Mouse (Mus musculus) forebrain, embryonic 11.5 days (tissue): ENCODE data around the gene Tac2. TPM values are rescaled to one million over a fixed set of nuclear protein-coding genes. Genes with fewer than 3 reads are reported as not detected.
A peak's percentile ranks its signal among the peaks of the same experiment; 100 is the strongest.

Source experiments
- ATAC-seq: fragments of 200-750 bp; cut with Nextera tagmentation; replicated peaks from 2 replicates; pipeline ENCODE4 v1.8.0; 2017; ENCODE audit warnings: moderate TSS enrichment; ENCODE audit not compliant: low FRiP score
- DNase-seq: peaks from one replicate; pipeline ENCODE4 v3.0.0-alpha.2; 2017; ENCODE audit warnings: low spot score
- H3K27ac ChIP-seq: fragments of 300-500 bp; sonication (generic); 2 replicates; pipeline ENCODE4 v1.5.1; 2014; ENCODE audit warnings: low read depth, low read length
- H3K27me3 ChIP-seq: fragments of 300-500 bp; sonication (generic); 2 replicates; pipeline ENCODE4 v1.6.1; 2014; ENCODE audit warnings: mild to moderate bottlenecking, low read length, mixed read lengths; ENCODE audit not compliant: control insufficient read depth, insufficient read depth
- H3K36me3 ChIP-seq: fragments of 300-500 bp; sonication (generic); 2 replicates; pipeline ENCODE4 v1.6.1; 2014; ENCODE audit warnings: mild to moderate bottlenecking, low read length, moderate library complexity, mixed read lengths; ENCODE audit not compliant: control insufficient read depth, insufficient read depth
- H3K4me1 ChIP-seq: fragments of 300-500 bp; sonication (generic); replicated peaks from 2 replicates; pipeline ENCODE4 v1.6.1; 2014; ENCODE audit warnings: low read length, mixed read lengths; ENCODE audit not compliant: control insufficient read depth, insufficient read depth
- H3K4me2 ChIP-seq: fragments of 300-500 bp; sonication (generic); 2 replicates; pipeline ENCODE4 v1.6.1; 2014; ENCODE audit warnings: low read depth, mild to moderate bottlenecking, low read length, moderate library complexity, mixed read lengths; ENCODE audit not compliant: severe bottlenecking
- H3K4me3 ChIP-seq: fragments of 300-500 bp; sonication (generic); 2 replicates; pipeline ENCODE4 v1.5.1; 2014; ENCODE audit warnings: low read depth, low read length
- H3K9ac ChIP-seq: fragments of 300-500 bp; sonication (generic); 2 replicates; pipeline ENCODE4 v1.6.1; 2014; ENCODE audit warnings: low read length
- H3K9me3 ChIP-seq: fragments of 300-500 bp; sonication (generic); 2 replicates; pipeline ENCODE4 v1.6.1; 2016; ENCODE audit warnings: low read length, mixed read lengths; ENCODE audit not compliant: control insufficient read depth
- WGBS: fragments of 180-500 bp; shearing (Covaris S2); extraction: QIAGEN DNeasy Blood & Tissue Kit; methylation state at CpG from one replicate; pipeline ENCODE4 v1.1.7; 2014; 5-methylcytosine and 5-hydroxymethylcytosine counted together
- polyA plus RNA-seq: library from polyadenylated mRNA; unstranded; fragments of >200 nt; fragmentation: Nextera tagmentation; extraction: Ambion mirVana; gene quantifications from 2 replicates; pipeline ENCODE4 v1.2.1, GENCODE M21; 2014

The Tac2 gene
- polyA plus RNA-seq, 1 experiment from 2014 or later, result not detected

DNA sequence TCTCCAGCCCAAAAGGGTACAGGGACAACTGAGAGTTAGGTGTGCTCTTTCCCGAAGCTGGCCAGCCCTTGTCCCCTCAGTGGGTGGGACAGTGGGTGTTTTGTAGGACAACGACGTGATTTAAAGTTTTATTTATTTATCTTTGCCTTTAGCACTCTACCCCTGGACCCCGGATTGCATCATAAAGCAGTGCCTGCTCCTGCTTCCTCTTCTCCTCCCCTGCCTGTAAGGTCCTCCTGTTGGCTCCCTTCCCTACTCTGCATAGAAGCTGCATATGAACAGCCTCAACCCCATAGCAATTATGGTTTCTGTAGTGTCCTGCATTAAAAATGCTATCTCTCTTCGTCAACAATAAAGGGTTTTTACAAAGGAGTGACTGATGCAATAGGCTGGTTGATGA is 7.1 kb downstream of the Tac2 start:
- Histone ChIP-seq H3K9me3 (no peaks in the 10 kb centered on the region), H3K4me2 (no peak overlapping the region), H3K27me3 (peaks cover 17% of the 10 kb centered on the region), H3K27ac (no peak overlapping the region), H3K9ac (no peak overlapping the region), H3K36me3 (no peaks in the 10 kb centered on the region), H3K4me1 (peaks cover 3% of the 10 kb centered on the region; the same call in 1 of the 2 replicates), H3K4me3 (no peak overlapping the region)
- DNase-seq (no peak), ATAC-seq (no peak)
- 45% methylated on average over 5 of the region's 5 CpGs for WGBS

DNA sequence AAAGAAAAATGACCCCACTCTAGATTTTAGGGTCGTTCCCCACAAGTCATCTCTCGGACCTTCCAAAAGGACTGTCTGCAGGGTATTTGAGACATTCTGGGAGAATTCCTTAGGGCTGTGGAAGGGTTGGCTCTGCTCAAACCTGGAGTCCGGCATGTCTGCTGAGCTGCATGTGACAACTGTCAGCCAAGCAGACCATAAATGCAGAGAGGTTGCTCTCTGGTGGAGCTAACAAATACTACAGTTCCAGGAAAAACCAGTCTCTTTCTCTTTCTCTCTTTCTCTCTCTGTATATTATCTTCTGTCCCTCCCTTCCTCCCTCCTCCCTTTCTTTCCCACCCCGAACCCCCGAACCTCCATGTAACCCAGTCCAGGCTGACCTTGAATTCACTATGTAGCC is 10.2 kb downstream of the Tac2 start:
- H3K27me3 ChIP-seq, result peaks cover 4% of the 10 kb centered on the region; the same call in 1 of the 2 replicates
- no peak overlapping the region for H3K4me3 ChIP-seq
- H3K9ac ChIP-seq, result no peak overlapping the region
- H3K9me3 ChIP-seq, result no peaks in the 10 kb centered on the region
- peaks cover 3% of the 10 kb centered on the region; the same call in 1 of the 2 replicates for H3K4me1 ChIP-seq
- H3K36me3 ChIP-seq, result no peaks in the 10 kb centered on the region
- no peak overlapping the region for H3K4me2 ChIP-seq
- WGBS, result 57% methylated on average over 5 of the region's 5 CpGs
- DNase-seq, result no peak
- ATAC-seq, result no peak
- H3K27ac ChIP-seq, result no peak overlapping the region

DNA sequence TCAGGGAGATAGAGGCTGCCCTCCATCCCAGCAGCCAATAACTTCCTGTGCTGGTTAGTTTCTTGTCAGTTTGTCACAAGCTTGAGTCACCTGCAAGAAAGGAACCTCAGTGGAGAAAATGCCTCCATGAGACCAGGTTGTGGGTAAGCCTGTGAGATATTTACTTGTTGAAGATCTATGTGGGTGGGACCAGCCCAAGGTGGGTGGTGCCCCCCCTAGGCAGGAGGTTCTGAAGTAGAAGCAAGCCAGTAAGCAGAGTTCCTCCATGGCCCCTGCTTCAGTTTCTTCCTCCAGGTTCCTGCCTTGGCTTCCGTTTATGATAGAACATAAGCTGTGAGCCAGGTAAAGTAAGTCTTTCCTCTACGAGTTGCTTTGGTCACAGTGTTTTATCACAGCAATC is 12.0 kb downstream of the Tac2 start:
- Histone ChIP-seq H3K4me1 (no peaks in the 10 kb centered on the region; the same call in 1 of the 2 replicates), H3K36me3 (no peaks in the 10 kb centered on the region), H3K27ac (no peak overlapping the region), H3K27me3 (peaks cover 2% of the 10 kb centered on the region; the same call in 1 of the 2 replicates), H3K9ac (no peak overlapping the region), H3K9me3 (no peaks in the 10 kb centered on the region), H3K4me3 (no peak overlapping the region), H3K4me2 (no peak overlapping the region)
- DNase-seq, result no peak
- no peak for ATAC-seq
- WGBS, result 76% methylated on average over 2 of the region's 2 CpGs

DNA sequence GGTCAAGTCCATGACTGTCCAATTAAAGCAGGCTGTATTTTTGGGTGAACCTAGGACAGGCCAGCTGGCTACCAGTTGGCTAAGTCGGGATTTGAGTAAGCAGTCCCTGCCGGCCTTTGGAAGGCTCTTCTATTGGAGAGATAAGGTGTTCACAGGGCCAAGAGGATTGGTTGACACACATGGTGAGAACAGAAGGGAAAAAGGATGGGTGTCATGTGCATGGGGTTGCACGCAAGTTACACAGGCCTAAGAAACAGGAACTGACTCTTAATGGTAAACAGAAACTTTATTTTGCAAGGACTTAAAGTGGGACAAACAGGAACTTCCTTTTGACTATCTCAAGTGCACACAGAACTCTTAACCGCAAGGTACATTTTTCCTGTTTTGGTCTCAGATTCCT is 12.6 kb downstream of the Tac2 start:
- no peak overlapping the region for H3K4me3 ChIP-seq
- no peak overlapping the region for H3K9ac ChIP-seq
- no peaks in the 10 kb centered on the region for H3K9me3 ChIP-seq
- H3K4me2 ChIP-seq, result no peak overlapping the region
- peaks cover 2% of the 10 kb centered on the region; the same call in 1 of the 2 replicates for H3K27me3 ChIP-seq
- no peak for ATAC-seq
- peaks cover 2% of the 10 kb centered on the region; the same call in 1 of the 2 replicates for H3K36me3 ChIP-seq
- WGBS, result 82% methylated on average over 4 of the region's 4 CpGs
- H3K27ac ChIP-seq, result no peak overlapping the region
- DNase-seq, result no peak
- H3K4me1 ChIP-seq, result no peaks in the 10 kb centered on the region

DNA sequence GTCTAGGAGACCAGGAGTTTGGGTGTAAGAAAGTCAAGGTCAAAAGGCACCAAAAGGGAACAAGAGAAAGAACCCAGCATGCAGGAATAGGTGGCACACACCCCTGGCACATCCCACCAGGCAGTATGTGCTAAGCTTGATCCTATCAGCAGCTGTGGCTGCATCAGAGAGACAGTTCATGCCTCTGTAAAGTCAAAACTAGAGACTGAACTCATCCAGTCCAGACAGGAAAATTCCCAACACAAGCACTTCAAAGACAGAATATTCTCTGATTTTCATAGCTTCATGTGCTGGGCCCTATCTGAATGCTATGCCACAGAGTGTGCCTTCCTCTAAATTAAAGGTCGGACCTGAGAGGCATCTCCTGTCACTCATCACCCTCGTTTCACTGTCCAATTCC is 13.3 kb downstream of the Tac2 start:
- no peak overlapping the region for H3K9ac ChIP-seq
- no peak overlapping the region for H3K27ac ChIP-seq
- 22% methylated on average over 2 of the region's 2 CpGs for WGBS
- no peaks in the 10 kb centered on the region; the same call in 1 of the 2 replicates for H3K27me3 ChIP-seq
- H3K9me3 ChIP-seq, result no peaks in the 10 kb centered on the region
- peaks cover 9% of the 10 kb centered on the region for H3K36me3 ChIP-seq
- ATAC-seq (no peak), DNase-seq (no peak)
- H3K4me1 ChIP-seq, result no peaks in the 10 kb centered on the region
- H3K4me3 ChIP-seq, result no peak overlapping the region
- no peak overlapping the region for H3K4me2 ChIP-seq

DNA sequence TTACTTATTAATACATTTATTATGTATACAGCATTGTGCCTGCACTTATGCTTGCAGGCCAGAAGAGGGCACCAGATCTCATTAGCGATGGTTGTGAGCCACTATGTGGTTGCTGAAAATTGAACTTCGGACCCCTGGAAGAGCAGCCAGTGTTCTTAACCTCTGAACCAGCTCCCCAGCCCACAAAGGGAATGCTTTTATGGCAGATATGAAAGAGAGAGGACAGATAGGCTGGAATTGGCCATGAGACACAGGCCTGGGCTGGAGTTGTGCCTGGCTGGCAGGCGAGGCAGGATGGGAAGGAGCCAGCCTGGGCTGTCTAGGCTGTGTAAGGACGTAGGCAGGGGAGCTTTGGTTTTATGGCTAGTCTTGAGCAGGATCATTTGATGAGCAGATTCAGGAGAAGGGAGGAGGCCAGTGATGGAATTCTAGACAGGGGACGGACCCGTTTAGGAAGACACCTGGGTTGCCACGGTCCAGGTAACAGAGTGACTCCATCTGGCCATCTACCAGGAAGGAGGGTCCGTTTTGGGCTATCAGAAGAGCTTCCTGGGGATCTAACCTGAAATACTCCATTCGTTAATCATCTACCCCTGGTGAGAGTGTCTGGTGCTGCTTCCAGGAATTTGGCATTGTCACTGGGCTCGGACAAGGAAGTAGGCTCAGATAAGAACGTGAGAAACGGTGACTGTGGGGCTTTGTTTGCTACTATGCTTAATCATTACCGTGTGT is 14.0 kb downstream of the Tac2 start:
- Histone ChIP-seq H3K9ac (no peak overlapping the region), H3K27ac (no peak overlapping the region), H3K27me3 (no peaks in the 10 kb centered on the region), H3K4me1 (no peaks in the 10 kb centered on the region), H3K4me3 (no peak overlapping the region), H3K4me2 (no peak overlapping the region), H3K9me3 (no peaks in the 10 kb centered on the region), H3K36me3 (peaks cover 16% of the 10 kb centered on the region)
- DNase-seq, result peak; percentile 68
- 52% methylated on average over 13 of the region's 13 CpGs for WGBS
- ATAC-seq, result no peak

DNA sequence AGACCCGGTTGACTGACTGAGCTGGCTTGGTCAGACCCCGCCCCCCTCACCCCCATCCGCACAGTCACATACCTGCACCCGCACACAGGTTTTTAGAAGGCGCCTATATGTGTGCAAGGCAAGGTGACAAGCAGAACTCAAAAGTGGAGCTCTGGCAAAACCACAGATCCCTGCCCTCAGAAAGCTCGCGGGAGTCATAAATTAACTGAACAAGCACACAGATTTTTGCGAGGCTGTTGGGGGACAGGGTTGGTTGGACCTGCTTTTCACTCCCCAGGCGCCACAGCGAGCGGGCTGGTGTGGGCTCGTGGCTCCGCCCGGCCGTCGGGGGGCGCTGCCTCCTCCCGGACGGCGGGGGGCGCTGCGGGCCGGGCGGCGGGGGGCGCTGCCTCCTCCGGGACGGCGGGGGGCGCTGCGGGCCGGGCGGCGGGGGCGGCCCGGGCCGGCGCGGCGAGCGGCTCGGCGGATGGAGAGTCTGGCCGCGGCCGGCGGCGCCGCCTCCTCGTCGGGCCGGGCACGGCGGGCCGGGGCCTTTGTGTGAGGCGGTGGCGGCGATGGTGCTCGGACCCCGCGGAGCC is 14.9 kb downstream of the Tac2 start, which contains the start of gene Zbtb39:
Gene Zbtb39, plus strand, starts transcription at position 456 of the 578 bp plus-strand sequence.
- peak within 1 kb of the TSS; percentile 97 for H3K4me3 ChIP-seq
- ATAC-seq (peak; percentile 84), DNase-seq (peak; percentile 88)
- peak within 1 kb of the TSS; percentile 58 for H3K27ac ChIP-seq
- peak within 1 kb of the TSS; percentile 71 for H3K4me2 ChIP-seq
- peak within 1 kb of the TSS; percentile 94 for H3K9ac ChIP-seq
- 2% methylated on average over 47 of the region's 61 CpGs for WGBS
- H3K36me3 ChIP-seq, result peaks cover 21% of the 10 kb centered on the region
- H3K27me3 ChIP-seq, result no peaks in the 10 kb centered on the region
- no peaks in the 10 kb centered on the region for H3K4me1 ChIP-seq
- H3K9me3 ChIP-seq, result no peaks in the 10 kb centered on the region

DNA sequence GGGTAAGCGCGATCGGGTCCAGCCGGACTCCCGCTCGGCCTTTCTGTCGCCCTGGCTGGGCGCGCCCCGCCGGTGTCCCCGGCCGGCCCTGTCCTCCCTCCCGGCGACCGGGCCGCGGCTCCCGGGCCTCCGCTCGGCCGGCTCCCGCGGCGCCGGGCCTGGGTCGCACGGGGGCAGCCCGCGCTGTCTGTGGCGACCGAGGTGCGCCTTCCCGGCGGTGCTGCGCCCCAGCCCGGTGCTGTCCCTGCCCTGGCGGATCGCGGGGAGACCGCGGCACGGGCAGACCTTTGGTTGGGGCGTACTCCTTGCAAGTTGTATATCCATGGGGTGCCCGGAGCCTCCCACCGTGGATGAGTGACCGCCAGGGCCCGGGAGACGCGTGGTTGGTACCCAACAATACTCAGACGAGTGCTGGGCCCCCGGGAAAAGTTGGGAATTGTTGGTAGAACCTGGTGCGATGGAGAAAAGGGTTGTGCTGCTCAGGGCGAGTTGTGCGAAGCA is 15.4 kb downstream of the Tac2 start:
- DNase-seq, result peak; percentile 79

More for the DNA sequence above, 15.4 kb downstream of the Tac2 start:
- H3K4me2 ChIP-seq, result peak overlapping the region; percentile 71
- H3K4me1 ChIP-seq, result no peaks in the 10 kb centered on the region
- peak overlapping the region; percentile 94 for H3K9ac ChIP-seq
- WGBS, result under 1% methylated on average over 53 of the region's 55 CpGs
- H3K9me3 ChIP-seq, result no peaks in the 10 kb centered on the region
- peaks cover 25% of the 10 kb centered on the region for H3K36me3 ChIP-seq
- peak overlapping the region; percentile 97 for H3K4me3 ChIP-seq
- H3K27me3 ChIP-seq, result no peaks in the 10 kb centered on the region
- ATAC-seq, result no peak; the same call in none of the 2 replicates
- peak overlapping the region; percentile 58 for H3K27ac ChIP-seq
